Mouse (Mus musculus): Measurements from ENCODE around the gene Acly.

DNA sequence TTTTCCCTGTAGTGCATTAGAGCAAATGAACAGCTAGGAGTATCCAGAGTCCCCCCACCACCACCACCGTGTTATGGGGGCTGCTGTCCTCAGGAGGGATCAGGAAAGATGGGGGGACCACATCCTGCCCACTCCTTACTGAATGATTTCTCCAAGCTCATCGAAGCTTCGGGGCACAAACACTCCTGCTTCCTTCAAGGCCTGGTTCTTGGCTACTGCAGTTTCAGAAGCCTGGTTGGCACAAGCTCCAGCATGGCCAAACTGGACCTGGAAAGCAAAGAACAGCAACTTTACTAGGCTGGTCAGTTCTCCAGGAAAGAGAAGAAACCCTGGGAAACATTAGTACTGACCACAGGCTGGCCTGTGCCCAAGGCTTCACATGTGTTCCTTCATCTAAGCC, 43.3 kb downstream of the Acly start:
- TF ChIP-seq CTCF (IDR thresholded peaks at IDR 0.05; ENCODE audit: extremely low read depth, insufficient read depth, low read length) = no peak
- no peak for TF ChIP-seq POLR2A (IDR thresholded peaks at IDR 0.05; ENCODE audit: extremely low read depth, insufficient read depth, low read length)
